Mouse (Mus musculus) intestine, postnatal 0 days (tissue): ENCODE measurements around the gene Rcvrn. TPM values are rescaled to one million over a fixed set of nuclear protein-coding genes. Genes with fewer than 3 reads are reported as not detected.

Source experiments
- ATAC-seq: fragments of 200-750 bp; cut with Nextera tagmentation; 2 replicates; pipeline ENCODE4 v1.8.0; 2017; ENCODE audit warnings: mild to moderate bottlenecking, moderate TSS enrichment, moderate library complexity
- H3K27ac ChIP-seq: fragments of 300-500 bp; sonication (generic); 2 replicates; pipeline ENCODE4 v1.5.1; 2014; ENCODE audit warnings: mild to moderate bottlenecking, low read depth, low read length, moderate library complexity
- H3K27me3 ChIP-seq: fragments of 300-500 bp; sonication (generic); replicated peaks from 2 replicates; pipeline ENCODE4 v1.6.1; 2014; ENCODE audit warnings: low read length, mixed read lengths; ENCODE audit not compliant: control insufficient read depth, insufficient read depth
- H3K36me3 ChIP-seq: fragments of 300-500 bp; sonication (generic); 2 replicates; pipeline ENCODE4 v1.6.1; 2014; ENCODE audit warnings: mild to moderate bottlenecking, moderate library complexity; ENCODE audit not compliant: control insufficient read depth, insufficient read depth
- H3K4me1 ChIP-seq: fragments of 300-500 bp; sonication (generic); replicated peaks from 2 replicates; pipeline ENCODE4 v1.6.1; 2014; ENCODE audit warnings: antibody characterized with exemption, low read length, mixed read lengths; ENCODE audit not compliant: control insufficient read depth, insufficient read depth
- H3K4me2 ChIP-seq: fragments of 300-500 bp; sonication (generic); replicated peaks from 2 replicates; pipeline ENCODE4 v1.6.1; 2014; ENCODE audit warnings: low read depth, mild to moderate bottlenecking, moderate library complexity
- H3K4me3 ChIP-seq: fragments of 300-500 bp; sonication (generic); 2 replicates; pipeline ENCODE4 v1.5.1; 2014; ENCODE audit warnings: low read depth, low read length
- H3K9ac ChIP-seq: fragments of 300-500 bp; sonication (generic); 2 replicates; pipeline ENCODE4 v1.6.1; 2014; ENCODE audit warnings: mild to moderate bottlenecking, low read depth, low read length
- H3K9me3 ChIP-seq: fragments of 300-500 bp; sonication (generic); 2 replicates; pipeline ENCODE4 v1.6.1; 2016; ENCODE audit warnings: mixed run types; ENCODE audit not compliant: control insufficient read depth
- CTCF ChIP-seq: sonication (generic); IDR thresholded peaks from 2 replicates; pipeline ENCODE4 v1.5.1; 2016; ENCODE audit warnings: low read depth, mild to moderate bottlenecking, control low read depth, antibody characterized with exemption, moderate library complexity
- WGBS: fragments of 180-500 bp; shearing (Covaris S2); extraction: QIAGEN DNeasy Blood & Tissue Kit; methylation state at CpG from one replicate; pipeline ENCODE4 v1.1.7; 2014; 5-methylcytosine and 5-hydroxymethylcytosine counted together
- polyA plus RNA-seq: library from polyadenylated mRNA; unstranded; fragments of >200 nt; fragmentation: Nextera tagmentation; extraction: Ambion mirVana; gene quantifications from 2 replicates; pipeline ENCODE4 v1.2.1, GENCODE M21; 2015

Rcvrn gene
- polyA plus RNA-seq, 1 experiment from 2014 or later: not detected

DNA sequence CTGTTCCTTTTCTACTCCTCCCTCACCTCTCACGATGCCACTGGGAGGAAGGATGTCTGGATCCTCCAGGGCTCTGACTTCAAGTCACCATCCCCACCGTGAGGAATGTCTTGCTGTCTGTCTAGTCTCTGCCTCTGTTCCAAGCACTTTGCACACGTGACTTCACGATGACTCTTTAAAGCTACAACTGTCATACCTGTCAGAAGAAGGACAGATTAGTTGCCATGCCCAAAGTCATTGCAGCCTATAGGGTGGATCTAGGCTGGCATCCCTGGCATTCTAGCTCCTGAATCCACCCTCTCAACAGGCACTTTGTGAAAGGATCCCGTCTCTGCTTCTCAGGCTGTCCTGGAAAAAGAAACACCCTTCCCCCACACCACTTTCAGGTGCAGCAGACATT lies 15.8 kb upstream of the Rcvrn start:
- 62% methylated on average over 5 of the region's 5 CpGs for WGBS

DNA sequence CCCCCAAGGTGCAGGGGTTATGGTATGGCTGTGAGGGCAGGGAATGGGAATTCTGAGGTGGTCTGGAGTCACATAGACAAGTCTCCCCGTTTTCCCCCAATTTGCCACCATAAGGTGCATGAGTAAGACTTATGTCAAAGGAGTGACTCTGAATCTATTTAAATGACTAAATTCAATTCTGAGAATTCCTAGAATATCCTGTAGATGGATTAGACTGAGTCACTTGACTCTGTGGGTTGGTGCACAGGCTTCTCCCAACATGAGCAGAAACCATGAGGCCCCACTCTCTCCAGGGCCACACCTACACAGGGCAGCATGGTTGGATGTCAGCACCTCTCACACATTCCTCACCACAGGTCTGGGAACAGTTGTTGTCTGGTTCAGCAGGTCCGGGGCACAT lies 15.2 kb upstream of the Rcvrn start:
- H3K4me2 ChIP-seq: no peak overlapping the region
- no peak overlapping the region for H3K4me3 ChIP-seq
- no peak overlapping the region for H3K27ac ChIP-seq
- ATAC-seq: no peak
- no peaks in the 10 kb centered on the region for H3K27me3 ChIP-seq
- no peak overlapping the region for H3K9ac ChIP-seq
- H3K9me3 ChIP-seq: no peaks in the 10 kb centered on the region
- TF ChIP-seq CTCF: no peak
- no peaks in the 10 kb centered on the region for H3K4me1 ChIP-seq
- no peaks in the 10 kb centered on the region for H3K36me3 ChIP-seq
- WGBS: 88% methylated on average over 2 of the region's 2 CpGs

More for the DNA sequence above, 15.8 kb upstream of the Rcvrn start:
- H3K9ac ChIP-seq: no peak overlapping the region
- no peak for ATAC-seq
- no peaks in the 10 kb centered on the region for H3K9me3 ChIP-seq
- no peak overlapping the region for H3K4me3 ChIP-seq
- TF ChIP-seq CTCF: no peak
- no peaks in the 10 kb centered on the region for H3K4me1 ChIP-seq
- no peak overlapping the region for H3K4me2 ChIP-seq
- H3K27me3 ChIP-seq: no peaks in the 10 kb centered on the region
- H3K27ac ChIP-seq: no peak overlapping the region
- H3K36me3 ChIP-seq: no peaks in the 10 kb centered on the region

DNA sequence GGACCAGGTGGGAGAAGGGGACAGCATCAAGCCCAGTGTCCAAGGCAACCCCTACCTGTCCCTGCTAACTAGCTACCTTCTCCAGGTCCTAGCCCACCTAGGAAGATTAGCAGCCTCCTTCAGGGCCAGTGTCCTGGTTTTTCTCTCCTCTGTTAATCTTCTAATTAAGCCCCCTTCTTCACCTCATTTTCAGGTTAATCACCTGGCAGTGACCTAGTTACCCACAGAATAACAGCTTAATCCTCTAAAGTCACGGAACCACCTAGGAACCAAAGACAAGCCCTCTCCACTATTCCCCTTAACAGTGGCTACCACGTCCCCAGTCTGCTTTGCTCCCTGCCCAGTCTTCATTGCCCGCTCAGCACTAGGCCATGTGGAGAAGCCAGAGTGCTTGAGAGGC lies 13.3 kb upstream of the Rcvrn start:
- H3K36me3 ChIP-seq: no peaks in the 10 kb centered on the region
- H3K4me2 ChIP-seq: no peak overlapping the region
- WGBS: 91% methylated on average over 3 of the region's 3 CpGs
- ATAC-seq: no peak
- H3K9ac ChIP-seq: no peak overlapping the region
- H3K4me3 ChIP-seq: no peak overlapping the region
- H3K27ac ChIP-seq: no peak overlapping the region
- no peak for TF ChIP-seq CTCF
- no peaks in the 10 kb centered on the region for H3K9me3 ChIP-seq
- no peaks in the 10 kb centered on the region for H3K27me3 ChIP-seq
- no peaks in the 10 kb centered on the region for H3K4me1 ChIP-seq

DNA sequence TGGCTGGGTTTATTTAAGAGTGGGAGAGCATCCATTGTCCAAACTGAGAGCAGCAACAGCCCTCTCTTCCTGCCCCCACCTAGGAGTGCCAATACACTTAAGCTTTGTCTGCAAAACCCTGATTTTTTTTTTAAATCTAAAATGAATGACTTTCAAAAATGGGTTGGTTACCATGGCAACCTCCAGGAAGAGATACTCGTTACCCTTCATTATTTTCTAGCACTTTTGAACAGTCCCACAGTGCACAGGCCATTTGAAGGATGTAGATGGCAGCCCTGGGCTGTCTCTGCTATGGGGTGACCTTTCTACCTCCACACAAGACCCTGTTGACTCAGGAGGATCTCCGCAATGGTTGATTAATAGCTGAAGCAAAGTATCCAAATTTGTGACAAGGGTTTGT lies 9.0 kb upstream of the Rcvrn start:
- Histone ChIP-seq H3K27ac (no peak overlapping the region), H3K4me3 (no peak overlapping the region), H3K9ac (no peak overlapping the region), H3K36me3 (no peaks in the 10 kb centered on the region), H3K4me1 (no peaks in the 10 kb centered on the region), H3K9me3 (no peaks in the 10 kb centered on the region), H3K27me3 (no peaks in the 10 kb centered on the region), H3K4me2 (no peak overlapping the region)
- WGBS: 90% methylated on average over 2 of the region's 2 CpGs
- ATAC-seq: no peak
- TF ChIP-seq CTCF: no peak

- H3K27ac ChIP-seq: no peak overlapping the region
- H3K4me3 ChIP-seq: no peak overlapping the region
- no peaks in the 10 kb centered on the region for H3K36me3 ChIP-seq
- no peaks in the 10 kb centered on the region for H3K9me3 ChIP-seq
- H3K4me2 ChIP-seq: no peak overlapping the region
- no peaks in the 10 kb centered on the region for H3K4me1 ChIP-seq
- no peak for ATAC-seq
- TF ChIP-seq CTCF: no peak
- H3K27me3 ChIP-seq: no peaks in the 10 kb centered on the region; the same call in 1 of the 2 replicates
- no peak overlapping the region for H3K9ac ChIP-seq
- WGBS: 81% methylated on average over 4 of the region's 4 CpGs
Observed at GRCm38 (mm10) chr11:67712976-67713375, 17.9 kb downstream of the Rcvrn start.

- 82% methylated on average over 4 of the region's 4 CpGs for whole genome bisulfite sequencing
- no peaks in the 10 kb centered on the region for H3K36me3 ChIP-seq
- no peak overlapping the region for H3K9ac ChIP-seq
Observed at GRCm38 (mm10) chr11:67715382-67715781, 20.3 kb downstream of the Rcvrn start.

GRCm38 (mm10) chr11:67721485-67721884 lies 26.4 kb downstream of the Rcvrn start:
- no peaks in the 10 kb centered on the region for H3K9me3 ChIP-seq
- no peak overlapping the region for H3K27ac ChIP-seq
- TF ChIP-seq CTCF: no peak
- no peaks in the 10 kb centered on the region for H3K36me3 ChIP-seq
- no peak overlapping the region for H3K9ac ChIP-seq
- no peak overlapping the region for H3K4me2 ChIP-seq
- no peak for ATAC-seq
- 74% methylated on average over 5 of the region's 5 CpGs for WGBS
- H3K27me3 ChIP-seq: no peaks in the 10 kb centered on the region
- H3K4me1 ChIP-seq: no peaks in the 10 kb centered on the region
- H3K4me3 ChIP-seq: no peak overlapping the region

More at GRCm38 (mm10) chr11:67715382-67715781, 20.3 kb downstream of the Rcvrn start:
- H3K9me3 ChIP-seq: no peaks in the 10 kb centered on the region
- H3K4me2 ChIP-seq: no peak overlapping the region
- H3K4me3 ChIP-seq: no peak overlapping the region
- no peaks in the 10 kb centered on the region; the same call in 1 of the 2 replicates for H3K27me3 ChIP-seq
- no peak overlapping the region for H3K27ac ChIP-seq
- TF ChIP-seq CTCF: no peak
- ATAC-seq: no peak
- no peaks in the 10 kb centered on the region for H3K4me1 ChIP-seq
